Mouse (Mus musculus): Measurements from ENCODE around the gene Mvp. TPM values are rescaled to one million over a fixed set of nuclear protein-coding genes. Genes with fewer than 3 reads are reported as not detected.

Mvp gene
- polyA plus RNA-seq, 1 experiment, result 353 TPM

- no peak for TF ChIP-seq POLR2A (IDR thresholded peaks at IDR 0.05; ENCODE audit: low read depth, low read length)
- TF ChIP-seq CTCF (IDR thresholded peaks at IDR 0.05; ENCODE audit: extremely low read depth, insufficient read length, insufficient replicate concordance, low read depth, low read length), result no peak
- H3K27ac ChIP-seq (ENCODE audit: insufficient read depth, low read depth, low read length), result no peak overlapping the region
- WGBS, result 44% methylated on average over 6 of the region's 6 CpGs
- H3K4me1 ChIP-seq (ENCODE audit: control insufficient read depth, insufficient read depth, insufficient read length, low read length), result peaks cover 8% of the 10 kb centered on the region
- H3K27me3 ChIP-seq (ENCODE audit: control insufficient read depth, insufficient read depth, low read length), result no peaks in the 10 kb centered on the region
- H3K36me3 ChIP-seq (ENCODE audit: control insufficient read depth, insufficient read depth, low read length), result peaks cover 13% of the 10 kb centered on the region
- H3K4me3 ChIP-seq (ENCODE audit: low read depth, low read length), result no peak overlapping the region
Measured at GRCm38 (mm10) chr7:126941171-126941570, 73.2 kb downstream of the Mvp start.

Other genes with a start within 250 kb of the Mvp start
- gene Gdpd3, start 248.3 kb downstream of the Mvp start, polyA plus RNA-seq (2012; rRNA removed), result 5.0 and 24.4 TPM in 2 replicates
- gene Ypel3, start 237.7 kb downstream of the Mvp start, polyA plus RNA-seq (2012; rRNA removed), result 153 and 244 TPM in 2 replicates
- 1.4 and 2.4 TPM in 2 replicates for gene Tbx6, start 233.1 kb downstream of the Mvp start, polyA plus RNA-seq (2012; rRNA removed)
- 101 and 199 TPM in 2 replicates for gene Ppp4c, start 222.1 kb downstream of the Mvp start, polyA plus RNA-seq (2012; rRNA removed)
- 2.2 and 4.1 TPM in 2 replicates for gene Fam57b, start 217.0 kb downstream of the Mvp start, polyA plus RNA-seq (2012; rRNA removed)
- gene 4930451I11Rik, start 183.0 kb downstream of the Mvp start, polyA plus RNA-seq (2012; rRNA removed), result not detected in 2 replicates
- not detected in 2 replicates for gene Doc2a, start 167.2 kb downstream of the Mvp start, polyA plus RNA-seq (2012; rRNA removed)
- 1.3 and 3.6 TPM in 2 replicates for gene Hirip3, start 152.6 kb downstream of the Mvp start, polyA plus RNA-seq (2012; rRNA removed)
- 16.5 and 42.8 TPM in 2 replicates for gene Ino80e, start 152.2 kb downstream of the Mvp start, polyA plus RNA-seq (2012; rRNA removed)
- gene Taok2, start 129.9 kb downstream of the Mvp start, polyA plus RNA-seq (2012; rRNA removed), result 42.3 and 77.4 TPM in 2 replicates
- gene Tmem219, start 91.7 kb downstream of the Mvp start, polyA plus RNA-seq (2012; rRNA removed), result 51.5 and 143 TPM in 2 replicates
- 9.1 and 18.8 TPM in 2 replicates for gene Kctd13, start 85.7 kb downstream of the Mvp start, polyA plus RNA-seq (2012; rRNA removed)
- 0.18 and 0.19 TPM in 2 replicates for gene Asphd1, start 65.0 kb downstream of the Mvp start, polyA plus RNA-seq (2012; rRNA removed)
- 1.3 and 2.6 TPM in 2 replicates for gene Sez6l2, start 64.1 kb downstream of the Mvp start, polyA plus RNA-seq (2012; rRNA removed)
- gene Cdipt, start 38.7 kb downstream of the Mvp start, polyA plus RNA-seq (2012; rRNA removed), result 157 and 467 TPM in 2 replicates
- gene Cdiptos, start 38.5 kb downstream of the Mvp start, polyA plus RNA-seq (2012; rRNA removed), result 0.15 and 0.74 TPM in 2 replicates
- gene Pagr1b, start 1.9 kb upstream of the Mvp start, polyA plus RNA-seq (2012; rRNA removed), result 0.76 and 2.9 TPM in 2 replicates
- gene Pagr1a, start 2.7 kb upstream of the Mvp start, polyA plus RNA-seq (2012; rRNA removed), result 1.6 and 3.7 TPM in 2 replicates
- 9.5 and 26.4 TPM in 2 replicates for gene Gm42742, start 6.5 kb upstream of the Mvp start, polyA plus RNA-seq (2012; rRNA removed)
- 1.3 and 2.7 TPM in 2 replicates for gene Prrt2, start 6.6 kb upstream of the Mvp start, polyA plus RNA-seq (2012; rRNA removed)
- gene Maz, start 12.4 kb upstream of the Mvp start, polyA plus RNA-seq (2012; rRNA removed), result 103 and 248 TPM in 2 replicates
- 3.7 and 5.8 TPM in 2 replicates for gene Kif22, start 27.9 kb upstream of the Mvp start, polyA plus RNA-seq (2012; rRNA removed)
- gene Zg16, start 72.7 kb upstream of the Mvp start, polyA plus RNA-seq (2012; rRNA removed), result 4,647 and 5,350 TPM in 2 replicates
- gene AI467606, start 76.7 kb upstream of the Mvp start, polyA plus RNA-seq (2012; rRNA removed), result 21.2 and 22.7 TPM in 2 replicates
- gene Qprt, start 107.6 kb upstream of the Mvp start, polyA plus RNA-seq (2012; rRNA removed), result 0.37 and 1.7 TPM in 2 replicates
- 2.4 and 3.9 TPM in 2 replicates for gene Spn, start 123.2 kb upstream of the Mvp start, polyA plus RNA-seq (2012; rRNA removed)
- 7.6 and 13.9 TPM in 2 replicates for gene Cd2bp2, start 181.4 kb upstream of the Mvp start, polyA plus RNA-seq (2012; rRNA removed)
- 17.5 and 44.1 TPM in 2 replicates for gene Tbc1d10b, start 193.8 kb upstream of the Mvp start, polyA plus RNA-seq (2012; rRNA removed)
- gene Mylpf, start 194.3 kb upstream of the Mvp start, polyA plus RNA-seq (2012; rRNA removed), result 0.74 and 1.3 TPM in 2 replicates
- 4.9 and 8.1 TPM in 2 replicates for gene Zfp553, start 218.4 kb upstream of the Mvp start, polyA plus RNA-seq (2012; rRNA removed)
- 14.3 and 34.1 TPM in 2 replicates for gene Sept1, start 218.5 kb upstream of the Mvp start, polyA plus RNA-seq (2012; rRNA removed)
- 100.0 and 118 TPM in 2 replicates for gene Zfp771, start 229.7 kb upstream of the Mvp start, polyA plus RNA-seq (2012; rRNA removed)
- 56.3 and 62.1 TPM in 2 replicates for gene Dctpp1, start 246.1 kb upstream of the Mvp start, polyA plus RNA-seq (2012; rRNA removed)